Mouse (Mus musculus) cerebellum, postnatal 4 days (tissue): ENCODE measurements around the gene Tln1.
"Not testable (repeated sequence)": the region's sequence is repeated elsewhere in the genome, so short reads cannot be mapped to it uniquely, and the experiment has no call there.

Experiments used
- DNase-seq, 2 experiments: peaks; one replicate each; pipeline ENCODE4 v3.0.0; 2022; ENCODE audit warnings: low spot score in 2 of 2, mixed read lengths in 1 of 2

Tln1 gene

DNA sequence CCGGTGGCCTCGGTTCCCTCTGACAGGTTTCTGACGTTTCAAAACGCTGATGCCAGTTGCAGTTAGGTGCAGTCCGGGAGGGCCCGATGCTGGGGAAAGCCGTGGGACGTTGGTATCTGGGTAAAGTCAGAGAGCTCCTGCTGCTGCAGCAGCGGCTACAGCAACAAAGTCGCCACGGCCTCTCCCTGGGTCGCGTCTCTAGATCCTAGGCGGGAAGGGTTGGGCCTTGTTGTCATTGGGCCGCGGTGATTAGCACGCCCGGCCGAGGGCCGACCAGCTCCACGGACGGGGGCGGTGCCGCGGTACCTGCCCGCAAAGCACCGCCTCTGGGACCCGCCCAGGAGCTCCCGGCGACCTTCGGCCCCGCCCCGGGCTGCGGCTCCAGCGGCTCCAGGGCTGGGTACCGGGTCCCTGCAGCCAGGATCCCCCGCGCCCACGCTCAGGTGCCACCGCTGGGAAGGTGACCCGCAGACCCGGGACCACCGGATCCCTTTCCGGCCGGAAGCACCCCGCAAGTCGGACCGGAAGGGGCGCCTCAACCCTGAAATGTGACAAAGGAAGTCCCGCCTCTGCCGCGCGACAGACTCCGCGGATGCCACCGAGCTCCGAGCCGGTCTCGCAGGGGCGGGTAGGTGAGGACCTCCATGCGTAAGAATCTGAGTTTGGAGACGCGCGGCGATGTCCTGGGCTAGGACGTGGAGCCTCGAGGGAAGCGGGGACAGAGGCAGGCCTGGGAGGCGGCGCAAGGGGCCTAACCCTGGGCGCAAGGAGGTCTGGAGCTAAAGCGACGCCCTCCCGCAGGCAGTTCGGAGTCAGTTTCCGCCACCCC lies 16.1 kb upstream of the Tln1 start, which contains the start of the genes Rgp1 and Gba2:
TSS of gene Rgp1 (plus strand) at position 340 of the 829 bp plus-strand sequence.
TSS of gene Gba2 (minus strand) at position 498 of the 829 bp plus-strand sequence.
- peak; percentile 58 to 77 for DNase-seq

DNA sequence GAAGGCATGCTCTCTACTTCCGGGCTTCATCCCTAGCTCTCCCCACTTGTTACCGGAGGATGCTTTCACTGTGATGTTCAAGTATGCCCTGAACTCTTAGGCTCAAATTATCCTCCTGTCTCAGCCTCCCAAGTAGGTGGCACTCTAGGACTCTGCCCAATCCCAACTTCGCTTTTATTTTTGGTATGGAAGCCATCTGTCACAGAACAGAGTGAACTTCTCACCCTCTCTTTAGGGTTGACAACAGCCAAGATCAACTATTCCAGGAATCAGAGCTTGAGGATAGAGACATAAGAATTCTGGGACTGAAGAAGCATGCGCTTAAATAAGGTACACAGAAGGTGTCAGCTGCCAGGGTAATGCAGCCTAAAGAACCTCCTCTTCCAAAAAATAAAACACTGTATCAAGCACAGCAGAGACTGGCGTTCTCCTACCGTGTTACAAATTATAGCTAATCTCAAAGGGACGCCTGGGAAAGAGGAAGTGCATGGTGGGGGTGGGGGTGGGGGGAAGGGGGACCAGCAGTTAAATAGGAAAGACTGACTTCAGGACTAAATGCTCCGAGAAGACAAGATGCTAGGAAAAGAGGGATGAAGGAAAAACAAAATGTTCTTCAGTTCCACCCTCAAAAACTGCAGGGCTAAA lies 14.9 kb upstream of the Tln1 start:
- DNase-seq = no peak

DNA sequence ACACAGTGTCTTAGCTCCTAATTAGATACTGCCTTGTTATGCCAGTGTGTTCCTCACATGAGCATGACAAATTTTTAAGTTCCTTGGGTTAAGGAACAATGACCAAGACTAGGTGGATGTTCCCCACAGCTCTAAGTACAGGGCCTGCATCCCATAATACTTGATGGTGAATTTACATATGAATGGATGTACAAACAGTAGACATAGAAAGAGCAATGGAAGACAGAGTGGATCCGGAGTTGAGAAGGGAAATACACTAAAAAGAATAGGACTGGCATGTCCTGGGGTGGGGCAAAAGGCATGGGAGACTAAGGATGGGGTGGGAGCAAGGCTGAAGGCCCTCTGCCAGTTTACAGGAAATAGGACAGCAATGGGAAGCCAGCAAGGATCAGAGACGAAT lies 12.9 kb upstream of the Tln1 start:
- no peak for DNase-seq

DNA sequence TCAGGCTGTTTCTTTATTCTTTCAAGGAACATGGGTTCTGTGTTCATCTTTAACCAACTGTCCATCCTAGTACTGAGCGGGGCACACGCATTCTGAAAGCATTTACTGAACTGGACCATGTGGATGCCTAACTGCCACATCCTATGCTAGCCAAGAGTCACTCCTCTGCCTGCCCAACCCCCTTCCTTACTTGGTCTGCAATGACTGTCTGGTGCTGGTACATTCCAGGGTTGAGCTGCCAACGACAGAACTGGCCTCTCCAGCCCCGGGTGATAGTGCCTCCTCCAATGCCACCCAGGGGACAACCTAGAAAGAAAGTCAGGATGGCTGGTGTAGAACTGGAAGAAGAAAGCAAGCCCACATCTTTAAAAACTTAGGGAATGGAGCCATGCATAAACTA lies 11.1 kb upstream of the Tln1 start:
- no peak for DNase-seq

DNA sequence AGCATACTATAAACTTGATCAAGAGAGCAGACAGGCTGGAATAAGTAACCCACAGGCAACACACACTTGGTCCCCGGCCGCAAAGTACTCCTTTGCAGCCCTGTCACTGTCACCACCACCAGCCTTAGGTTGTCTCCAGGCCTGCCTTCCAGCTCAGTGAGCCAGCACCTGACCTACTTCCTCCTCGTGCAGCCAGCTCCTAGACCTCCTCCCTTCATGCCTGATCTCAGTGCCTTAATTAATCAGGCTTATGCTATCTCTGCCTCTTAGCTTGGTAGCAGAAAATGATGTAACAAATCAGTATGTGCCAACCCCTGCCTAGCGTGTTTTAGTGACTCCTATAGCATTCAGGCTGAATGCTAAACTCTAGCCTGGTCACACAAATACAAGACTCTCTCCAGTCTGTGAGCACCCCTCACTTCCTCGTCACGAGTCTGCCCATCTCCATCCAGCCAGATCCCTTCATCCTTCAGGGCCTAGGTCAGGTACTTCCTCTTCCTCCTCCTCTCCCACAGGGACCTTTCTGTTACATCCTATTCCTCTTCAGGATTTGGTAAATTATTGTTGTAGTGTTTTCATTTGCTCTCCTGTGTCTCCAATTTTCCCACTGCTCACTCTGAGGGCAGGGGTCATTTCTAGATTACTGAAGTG lies 9.0 kb upstream of the Tln1 start:
- no peak for DNase-seq

DNA sequence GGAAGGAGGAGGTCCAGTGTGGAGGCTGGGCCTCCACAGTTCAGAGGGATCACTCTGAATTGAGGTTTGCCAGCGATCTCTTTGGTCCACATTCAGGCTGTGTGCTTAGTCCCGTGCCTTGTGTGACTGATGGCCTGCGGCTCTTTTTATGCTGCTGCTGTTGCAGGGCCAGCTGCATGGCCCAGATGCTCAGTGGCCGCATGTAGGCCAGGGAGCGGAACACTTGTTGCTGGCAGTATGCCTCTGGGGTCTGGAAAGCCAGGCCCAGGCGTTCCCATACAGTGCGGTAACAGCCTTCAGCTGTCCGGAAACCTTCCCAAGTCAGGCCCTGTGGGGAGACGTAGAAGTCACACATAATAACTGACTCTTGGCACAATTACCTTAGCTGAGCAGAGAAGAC lies 4.6 kb upstream of the Tln1 start:
- DNase-seq = no peak

DNA sequence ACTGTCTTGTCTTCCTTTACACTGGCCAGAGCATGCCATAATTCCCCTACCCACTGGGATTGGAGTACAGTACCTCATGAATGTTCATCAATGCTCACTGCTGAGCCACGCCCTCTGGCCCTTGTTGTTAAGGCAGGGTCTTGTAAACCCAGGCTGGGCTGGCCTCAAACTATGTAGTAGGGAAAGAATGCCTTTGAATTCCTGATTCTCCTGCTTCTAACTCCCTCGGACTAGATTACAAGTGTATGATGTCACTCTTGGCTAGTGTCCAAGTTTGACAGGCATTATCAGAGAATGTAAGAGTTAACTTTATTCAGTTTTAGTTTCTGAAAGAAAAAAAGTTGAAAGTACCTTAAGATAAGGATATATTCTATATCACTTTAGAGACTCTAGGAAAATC lies 1.7 kb upstream of the Tln1 start:
- DNase-seq = no peak

DNA sequence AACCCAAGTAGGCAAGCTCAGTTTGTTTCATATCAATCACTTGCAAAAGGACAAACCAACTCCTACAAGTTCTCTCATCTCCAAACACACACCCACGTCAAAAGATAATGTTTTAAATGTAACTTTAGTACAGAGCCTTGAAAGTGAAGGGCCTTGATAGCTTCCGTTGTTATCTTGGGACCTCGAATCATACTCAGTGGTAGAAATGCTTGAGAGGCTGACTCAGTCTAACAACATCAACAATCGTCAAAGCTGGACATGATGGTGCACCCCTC lies 1.0 kb upstream of the Tln1 start:
- DNase-seq = no peak

DNA sequence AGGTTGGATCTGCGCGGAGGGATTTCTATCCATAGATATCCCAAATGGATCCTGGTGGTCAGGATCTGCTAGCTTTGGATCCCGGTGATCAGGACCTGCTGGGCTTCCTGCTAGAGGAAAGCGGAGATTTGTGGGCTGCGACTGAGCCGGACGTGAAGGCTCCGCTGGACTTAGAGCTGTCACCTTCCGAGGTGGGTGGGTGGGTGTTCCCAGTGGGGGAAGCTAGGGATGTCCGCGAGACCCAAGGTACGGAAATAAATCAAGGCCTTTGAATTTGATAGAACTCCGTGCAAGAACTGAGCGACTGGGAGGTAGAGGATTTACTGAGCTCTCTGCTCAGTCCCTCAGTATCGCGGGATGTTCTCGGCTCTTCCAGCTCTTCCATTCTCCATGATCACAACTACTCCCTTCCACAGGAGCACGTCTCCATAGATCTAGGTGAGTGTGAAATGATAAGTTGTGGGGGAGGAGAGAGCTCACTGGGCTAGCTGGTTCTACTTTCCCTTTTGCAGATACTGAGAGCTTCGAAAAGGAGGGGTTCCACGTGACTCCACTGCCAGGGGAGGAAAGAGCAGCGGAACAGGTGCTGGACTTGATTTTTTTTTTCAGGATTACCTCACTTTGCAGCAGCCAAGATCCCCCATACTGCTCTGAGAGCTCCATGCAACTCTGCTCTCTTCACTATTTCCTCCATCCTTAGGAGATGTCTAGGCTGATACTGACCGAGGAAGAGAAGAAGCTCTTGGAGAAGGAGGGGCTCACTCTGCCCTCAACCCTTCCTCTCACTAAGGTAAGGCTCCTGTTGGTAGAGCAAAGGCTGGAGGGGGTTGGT lies 494 bp upstream of the Tln1 start:
- DNase-seq = no peak

DNA sequence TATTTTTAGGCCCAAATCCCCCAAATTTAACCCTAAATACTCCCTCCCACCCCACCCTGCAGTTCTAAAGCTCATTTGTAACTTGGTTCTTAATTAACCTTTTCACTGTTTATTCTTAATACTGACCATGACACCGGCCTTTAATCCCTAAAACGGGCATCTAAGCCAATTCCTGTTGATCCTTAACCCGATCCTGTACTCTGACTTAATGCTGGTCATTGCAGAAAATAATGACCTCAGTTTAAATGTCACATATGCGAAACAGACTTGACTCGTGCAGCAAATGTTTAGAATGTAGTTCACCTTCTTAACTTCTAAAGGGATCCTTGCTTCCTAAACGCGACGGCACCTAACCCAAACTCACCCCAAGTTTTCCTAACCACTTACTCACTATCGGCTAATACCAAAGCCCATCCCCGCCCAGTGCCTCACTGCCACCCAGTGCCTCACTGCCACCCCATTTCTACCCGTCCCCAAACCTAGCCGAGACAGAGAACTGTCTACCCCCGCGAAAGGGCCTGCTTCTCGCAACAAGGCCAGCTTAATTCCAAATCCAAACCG lies 975 bp downstream of the Tln1 start:
- DNase-seq = no peak

DNA sequence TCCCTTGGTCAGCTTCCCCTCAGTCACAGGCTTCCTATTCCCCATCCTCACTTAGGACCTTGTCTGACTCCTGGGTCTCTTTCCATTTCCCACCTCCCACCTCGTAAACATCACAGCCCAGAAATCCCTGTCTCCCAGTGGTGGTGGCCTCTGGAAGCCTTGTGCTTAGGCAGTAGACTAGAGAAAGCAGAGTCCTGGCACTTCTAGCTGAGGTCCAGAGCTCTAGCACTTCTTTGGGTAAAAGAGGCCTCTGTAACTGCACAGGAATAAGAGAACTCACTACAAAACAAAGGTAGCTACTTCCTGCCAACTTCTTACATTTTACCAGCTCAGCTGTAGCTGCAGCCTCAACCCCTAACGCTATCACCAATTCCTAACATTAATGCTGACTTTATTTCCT lies 1.5 kb downstream of the Tln1 start:
- no peak for DNase-seq

DNA sequence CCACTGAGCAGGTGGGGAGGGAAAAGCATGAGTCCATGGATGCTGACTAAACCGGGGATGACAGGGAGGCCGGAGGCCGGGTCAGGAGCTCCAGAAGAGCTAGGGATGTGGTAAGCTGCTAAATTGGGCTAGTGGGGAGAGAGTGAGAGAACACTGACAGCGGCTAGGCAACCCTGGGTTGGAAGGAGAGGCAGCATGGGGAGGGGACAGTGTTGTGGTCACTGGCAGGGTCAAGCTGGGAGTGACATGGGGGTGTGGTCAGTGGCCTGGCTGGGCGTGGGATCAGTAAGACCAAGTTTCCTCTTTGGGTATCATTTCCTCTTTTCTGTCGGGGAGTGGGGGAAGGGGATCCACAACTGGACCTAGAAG lies 2.3 kb downstream of the Tln1 start:
- DNase-seq = no peak

DNA sequence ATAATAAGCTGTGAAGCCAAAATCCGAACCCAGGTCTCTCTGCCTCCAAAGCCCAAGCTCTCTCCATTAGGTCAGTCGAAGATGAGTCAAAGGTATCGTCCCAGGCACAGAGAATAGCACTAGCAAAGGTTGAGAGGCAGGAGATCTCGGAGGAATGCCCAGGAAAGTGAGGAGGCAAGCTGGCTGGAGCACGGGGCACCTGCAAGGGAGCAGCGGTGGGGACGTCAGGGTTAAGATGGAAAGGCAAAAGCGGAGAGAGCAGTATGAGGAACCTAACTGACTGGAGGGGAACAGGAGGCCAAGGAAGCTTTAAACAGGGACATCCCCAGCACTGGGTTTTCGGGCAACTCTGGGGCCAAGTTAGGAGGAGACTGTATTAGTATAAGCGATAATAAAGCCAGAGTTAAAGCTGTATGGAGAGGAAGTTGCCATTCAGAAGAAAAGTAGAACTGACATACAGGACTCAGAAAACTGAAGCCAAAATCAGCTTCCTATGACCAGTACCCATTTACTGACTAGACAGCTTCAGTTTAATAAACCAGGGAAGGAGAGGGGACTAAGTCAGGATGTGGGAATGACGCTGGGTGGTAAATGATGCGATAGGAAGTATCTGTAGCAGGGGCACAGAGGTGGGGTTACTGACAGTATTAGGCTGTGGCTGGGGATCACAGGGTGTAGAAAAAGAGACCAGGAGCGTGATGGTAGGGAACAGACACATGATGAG lies 2.8 kb downstream of the Tln1 start:
- DNase-seq = no peak

DNA sequence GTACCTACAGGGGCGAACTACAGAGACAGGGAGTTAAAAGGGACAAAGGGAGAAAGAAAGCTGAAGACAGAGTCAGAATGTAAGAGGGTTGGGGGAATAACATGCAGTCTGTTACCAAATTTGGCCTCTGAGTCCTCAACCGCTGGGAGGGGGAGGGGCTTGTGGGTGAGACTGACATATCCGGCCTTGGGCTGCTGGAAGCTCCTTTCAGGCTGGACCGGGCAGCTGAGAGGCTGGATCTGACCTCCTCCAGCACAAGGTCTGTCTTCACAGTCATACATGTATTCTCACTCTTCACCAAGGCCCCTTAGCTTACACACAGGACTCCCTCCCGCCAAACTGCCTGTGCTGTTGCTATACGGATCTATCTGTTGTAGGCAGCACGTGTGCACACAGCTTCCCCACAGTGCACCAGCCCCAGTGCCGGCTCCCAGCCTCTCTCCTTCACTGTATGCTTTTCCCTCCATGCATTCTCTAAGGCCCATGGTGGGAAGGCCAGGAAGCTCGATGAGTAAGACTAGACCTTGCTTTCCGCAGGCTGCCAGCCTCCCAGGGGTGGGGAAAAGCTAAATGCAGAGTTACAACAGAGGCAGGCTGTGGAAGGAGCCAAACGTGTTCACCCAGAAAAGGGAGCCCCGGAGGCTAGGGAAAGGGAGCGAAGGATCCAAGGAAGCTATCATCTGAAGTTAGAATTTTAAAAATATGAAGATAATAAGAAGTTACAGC lies 3.7 kb downstream of the Tln1 start:
- no peak for DNase-seq

DNA sequence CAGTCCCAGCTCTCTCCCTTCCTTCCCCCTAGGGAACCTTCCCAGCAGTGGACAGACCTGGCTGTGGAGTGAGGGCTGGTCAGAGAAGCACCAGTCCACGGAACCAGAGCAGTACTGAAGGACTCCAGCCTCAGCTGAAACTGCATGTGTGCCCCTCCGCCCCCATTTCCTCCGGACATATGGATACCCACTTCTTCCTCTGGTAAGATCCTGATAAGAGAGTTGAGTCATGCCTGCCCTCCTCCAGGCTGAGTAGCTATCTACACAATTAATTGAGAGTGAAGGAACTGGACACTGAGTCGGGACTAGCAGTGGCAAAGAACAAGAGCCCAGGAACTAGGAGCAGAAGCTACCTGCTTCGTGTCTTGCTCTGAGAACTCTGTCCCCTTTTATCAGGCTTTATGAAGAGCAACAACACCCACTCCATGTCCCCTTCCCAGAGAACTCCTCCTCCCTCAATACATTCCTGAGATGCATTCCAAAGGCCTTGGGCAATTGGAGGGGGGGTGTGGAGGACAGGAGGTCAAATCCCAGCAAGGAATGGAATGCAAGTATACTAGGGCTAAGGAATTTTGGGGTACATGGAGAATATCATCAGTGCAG lies 4.4 kb downstream of the Tln1 start:
- no peak for DNase-seq

DNA sequence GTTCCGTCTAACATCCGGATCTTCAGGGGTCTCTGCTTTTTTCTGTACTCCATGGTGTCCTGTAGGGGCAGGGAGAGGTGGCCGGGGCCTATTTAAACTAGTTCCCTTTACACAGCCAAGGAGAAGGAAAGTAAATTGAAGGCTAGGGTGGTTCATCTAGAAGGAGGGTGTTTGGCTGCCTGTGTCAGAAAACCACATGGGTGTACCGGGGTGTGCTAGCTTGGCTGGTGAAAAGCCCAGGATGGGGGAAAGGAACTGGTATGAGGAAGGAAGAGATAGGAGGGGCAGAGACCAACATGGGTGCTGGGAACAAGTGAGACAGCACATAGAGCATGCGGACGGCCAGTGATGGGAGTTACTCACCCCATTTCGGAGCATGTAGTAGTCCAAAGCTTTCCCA lies 6.6 kb downstream of the Tln1 start:
- DNase-seq = no peak

DNA sequence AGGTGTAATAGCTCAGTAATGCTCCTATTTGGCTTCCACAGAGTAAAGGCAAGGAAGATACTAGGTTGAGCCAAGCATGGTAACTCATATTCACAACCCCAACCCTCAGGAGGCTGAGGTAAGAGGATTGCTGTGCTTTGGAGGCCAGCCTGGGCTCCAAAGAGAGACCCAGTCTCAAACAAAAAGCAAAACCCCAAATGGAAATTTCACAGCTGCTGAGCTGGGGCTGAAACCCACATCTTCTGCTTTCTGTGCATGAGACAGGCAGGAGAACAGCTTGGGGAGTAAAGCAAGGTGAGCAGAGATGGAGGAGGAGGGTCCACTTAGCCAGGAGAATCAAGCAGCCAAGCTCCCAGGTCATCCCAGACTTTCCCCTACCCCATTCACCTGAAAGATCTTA lies 8.6 kb downstream of the Tln1 start:
- no peak for DNase-seq

DNA sequence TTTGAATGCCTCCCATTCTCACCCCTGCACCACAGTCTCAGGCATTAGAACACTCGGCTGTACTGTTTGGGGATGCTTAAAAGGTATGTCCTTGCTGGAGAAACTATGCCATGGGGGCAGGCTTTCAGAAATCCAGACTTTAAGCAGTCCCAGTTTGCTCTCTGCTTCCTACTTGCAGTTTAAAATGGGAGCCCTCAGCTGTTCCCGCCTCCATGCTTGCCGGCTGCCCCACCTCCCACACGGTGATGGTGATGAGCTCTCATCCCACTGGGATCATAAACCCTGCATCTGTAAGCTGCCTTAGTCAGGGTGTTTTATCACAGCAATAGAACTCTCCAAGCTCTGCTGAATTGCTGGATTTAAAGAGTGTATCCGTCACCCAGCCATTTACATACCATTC lies 10.1 kb downstream of the Tln1 start:
- no peak for DNase-seq

DNA sequence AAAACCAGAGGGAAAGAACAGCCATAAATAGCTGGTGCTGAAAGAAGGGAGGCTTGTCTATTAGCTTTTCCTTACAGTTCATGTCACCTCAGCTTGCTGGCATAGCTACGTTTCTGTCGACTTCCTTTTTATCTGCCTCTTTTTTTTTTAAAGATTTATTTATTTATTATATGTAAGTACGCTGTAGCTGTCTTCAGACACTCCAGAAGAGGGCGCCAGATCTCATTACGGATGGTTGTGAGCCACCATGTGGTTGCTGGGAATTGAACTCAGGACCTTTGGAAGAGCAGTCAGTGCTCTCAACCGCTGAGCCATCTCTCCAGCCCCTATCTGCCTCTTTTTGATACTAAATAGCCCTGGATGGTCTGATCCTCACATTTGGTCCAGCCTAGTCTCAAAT lies 10.6 kb downstream of the Tln1 start:
- DNase-seq = not testable (repeated sequence)

DNA sequence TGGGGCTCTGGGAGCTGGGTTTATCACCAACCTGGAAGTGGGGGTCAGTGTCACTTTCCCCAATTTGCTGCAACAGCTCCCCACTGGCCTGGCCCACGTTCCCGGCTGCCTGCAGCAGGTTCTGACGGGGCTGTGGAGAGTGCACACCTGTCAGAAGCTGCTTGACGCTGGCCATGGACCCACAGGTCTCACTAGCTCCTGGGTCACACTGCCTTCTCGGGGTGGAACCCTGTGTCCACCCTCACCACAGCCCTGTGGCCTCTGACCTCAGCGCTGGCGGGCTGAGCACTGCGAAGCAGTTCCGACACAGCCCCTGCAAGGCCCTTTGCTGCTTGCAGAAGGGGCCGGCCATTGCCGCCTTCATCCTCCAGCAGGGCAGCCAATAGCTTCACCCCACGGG lies 13.4 kb downstream of the Tln1 start:
- no peak for DNase-seq
